Mouse (Mus musculus) frontal cortex, postnatal 25 days (tissue): ENCODE results near the gene Myh7b.
"Not testable (repeated sequence)": the region's sequence is repeated elsewhere in the genome, so short reads cannot be mapped to it uniquely, and the experiment has no call there.

Experiments used
- DNase-seq, 2 experiments: peaks; one replicate each; pipeline ENCODE4 v3.0.0; 2022; ENCODE audit warnings: low spot score in 2 of 2

Gene Myh7b

GRCm38 (mm10) chr2:155604560-155605235 is 6.3 kb upstream of the Myh7b start:
- no peak for DNase-seq

GRCm38 (mm10) chr2:155605236-155605589 is 5.8 kb upstream of the Myh7b start:
- DNase-seq, result not testable (repeated sequence)

GRCm38 (mm10) chr2:155606360-155606759 is 4.7 kb upstream of the Myh7b start:
- no peak for DNase-seq

GRCm38 (mm10) chr2:155611834-155612550 is 980 bp downstream of the Myh7b start:
- no peak for DNase-seq

- DNase-seq, result no peak
Observed at GRCm38 (mm10) chr2:155613326-155613755, 2.3 kb downstream of the Myh7b start.

GRCm38 (mm10) chr2:155613953-155614352 is 2.9 kb downstream of the Myh7b start:
- no peak for DNase-seq

- no peak for DNase-seq
Observed at GRCm38 (mm10) chr2:155616971-155617370, 6.0 kb downstream of the Myh7b start.

GRCm38 (mm10) chr2:155619817-155620216 is 8.8 kb downstream of the Myh7b start:
- peak; percentile 83 to 88 for DNase-seq

GRCm38 (mm10) chr2:155622606-155623005 is 11.6 kb downstream of the Myh7b start:
- no peak for DNase-seq

- no peak for DNase-seq
Observed at GRCm38 (mm10) chr2:155623996-155624395, 13.0 kb downstream of the Myh7b start.

GRCm38 (mm10) chr2:155624730-155625129 is 13.7 kb downstream of the Myh7b start:
- DNase-seq, result no peak

GRCm38 (mm10) chr2:155626277-155626676 is 15.3 kb downstream of the Myh7b start:
- DNase-seq, result no peak

- DNase-seq, result peak; percentile 53 to 58
Observed at GRCm38 (mm10) chr2:155627030-155627738, 16.2 kb downstream of the Myh7b start.

- no peak for DNase-seq
Observed at GRCm38 (mm10) chr2:155628112-155628511, 17.1 kb downstream of the Myh7b start.

- DNase-seq, result no peak
Observed at GRCm38 (mm10) chr2:155628519-155628918, 17.5 kb downstream of the Myh7b start.

GRCm38 (mm10) chr2:155629231-155629661 is 18.2 kb downstream of the Myh7b start:
- DNase-seq, result peak in 1 of 2 experiments; percentile 38

GRCm38 (mm10) chr2:155630153-155630552 is 19.1 kb downstream of the Myh7b start:
- DNase-seq, result no peak

GRCm38 (mm10) chr2:155630590-155631416 is 19.8 kb downstream of the Myh7b start:
- no peak for DNase-seq

- DNase-seq, result no peak
Observed at GRCm38 (mm10) chr2:155632138-155632936, 21.3 kb downstream of the Myh7b start.

- DNase-seq, result no peak
Observed at GRCm38 (mm10) chr2:155633121-155633520, 22.1 kb downstream of the Myh7b start.

- DNase-seq, result no peak
Observed at GRCm38 (mm10) chr2:155633731-155634130, 22.7 kb downstream of the Myh7b start.
